Mouse (Mus musculus) liver, embryonic 14.5 days (tissue): ENCODE measurements around the gene Cd274. TPM values are rescaled to one million over a fixed set of nuclear protein-coding genes. Genes with fewer than 3 reads are reported as not detected.

ENCODE experiments used
- ATAC-seq: fragments of 200-750 bp; cut with Nextera tagmentation; 2 replicates; pipeline ENCODE4 v1.8.0; 2017; ENCODE audit warnings: moderate number of reproducible peaks, mild to moderate bottlenecking, moderate library complexity; ENCODE audit not compliant: insufficient read depth
- DNase-seq, 3 experiments: peaks; one replicate each; pipeline ENCODE4 v3.0.0-alpha.2; 2012 to 2013; ENCODE audit warnings: low read depth in 3 of 3, low spot score in 3 of 3
- H3K27ac ChIP-seq: fragments of 300-500 bp; sonication (generic); 2 replicates; pipeline ENCODE4 v1.5.1; 2014; ENCODE audit warnings: moderate library complexity, mild to moderate bottlenecking, control low read depth, inconsistent platforms
- H3K27me3 ChIP-seq: fragments of 300-500 bp; sonication (generic); 2 replicates; pipeline ENCODE4 v1.6.1; 2014; ENCODE audit warnings: mild to moderate bottlenecking, low read length, moderate library complexity; ENCODE audit not compliant: control insufficient read depth, insufficient read depth
- H3K36me3 ChIP-seq: fragments of 300-500 bp; sonication (generic); replicated peaks from 2 replicates; pipeline ENCODE4 v1.6.1; 2014; ENCODE audit warnings: low read depth; ENCODE audit not compliant: control insufficient read depth, insufficient read depth
- H3K4me1 ChIP-seq, 2 experiments: fragments of 200-500 bp in 1 of 2; fragments of 300-500 bp in 1 of 2; sonication (generic) in 1 of 2; replicated peaks; 2 replicates each; pipeline ENCODE4 v1.6.1; 2012 to 2014; ENCODE audit warnings: antibody characterized with exemption in 1 of 2, inconsistent platforms in 1 of 2, low read length in 1 of 2; ENCODE audit not compliant: control insufficient read depth in 2 of 2, insufficient read depth in 2 of 2
- H3K4me2 ChIP-seq: fragments of 300-500 bp; sonication (generic); 2 replicates; pipeline ENCODE4 v1.6.1; 2014; ENCODE audit warnings: low read depth, mild to moderate bottlenecking, control low read depth, moderate library complexity
- H3K4me3 ChIP-seq, 2 experiments: fragments of 200-500 bp in 1 of 2; fragments of 300-500 bp in 1 of 2; sonication (generic) in 1 of 2; 2 replicates each; pipeline ENCODE4 v1.5.1; 2012 to 2014; ENCODE audit warnings: low read depth in 2 of 2, low read length in 2 of 2, mild to moderate bottlenecking in 2 of 2, control low read depth in 1 of 2, inconsistent platforms in 1 of 2, moderate library complexity in 1 of 2; ENCODE audit not compliant: insufficient read depth in 1 of 2
- H3K9ac ChIP-seq: fragments of 300-500 bp; sonication (generic); replicated peaks from 2 replicates; pipeline ENCODE4 v1.6.1; 2014; ENCODE audit warnings: mild to moderate bottlenecking, control low read depth, moderate library complexity
- H3K9me3 ChIP-seq: fragments of 300-500 bp; sonication (generic); 2 replicates; pipeline ENCODE4 v1.6.1; 2016; ENCODE audit warnings: low read length, mixed read lengths; ENCODE audit not compliant: control insufficient read depth
- CTCF ChIP-seq: IDR thresholded peaks from 2 replicates; pipeline ENCODE4 v1.5.1; 2016; ENCODE audit warnings: antibody characterized with exemption, low read depth, control low read depth
- EP300 ChIP-seq: IDR thresholded peaks from 2 replicates; pipeline ENCODE4 v1.6.1; 2016; ENCODE audit warnings: antibody characterized with exemption, low read depth
- WGBS: fragments of 180-500 bp; shearing (Covaris S2); extraction: QIAGEN DNeasy Blood & Tissue Kit; methylation state at CpG from one replicate; pipeline ENCODE4 v1.1.7; 2014; ENCODE audit not compliant: insufficient replicate concordance; 5-methylcytosine and 5-hydroxymethylcytosine counted together
- polyA plus RNA-seq, 2 experiments: library from polyadenylated mRNA; depleted of rRNA in 1 of 2; stranded (reverse) in 1 of 2; unstranded in 1 of 2; fragments of >200 nt; fragmentation: Nextera tagmentation in 1 of 2; extraction: Ambion mirVana in 1 of 2; gene quantifications; 2 replicates each; pipeline versions ENCODE4 v1.2.1 to v1.2.3; 2012 to 2014

Cd274 gene
- polyA plus RNA-seq, 2 experiments = 0.10 to 0.75 TPM

GRCm38 (mm10) chr19:29436793-29437479 lies 69.7 kb downstream of the Cd274 start:
- no peaks in the 10 kb centered on the region for H3K36me3 ChIP-seq
- no peak for DNase-seq
- H3K27ac ChIP-seq = no peak overlapping the region
- H3K4me2 ChIP-seq = no peak overlapping the region
- TF ChIP-seq CTCF (no peak), EP300 (no peak)
- no peak for ATAC-seq
- no peak overlapping the region for H3K4me3 ChIP-seq
- H3K9me3 ChIP-seq = no peaks in the 10 kb centered on the region
- 70% methylated on average over 18 of the region's 18 CpGs for WGBS
- H3K4me1 ChIP-seq = no peaks in the 10 kb centered on the region
- H3K9ac ChIP-seq = no peak overlapping the region
- H3K27me3 ChIP-seq = no peaks in the 10 kb centered on the region

Other genes starting within 250 kb of the Cd274 start
- 8.6 and 13.9 TPM in 2 replicates for gene Jak2, start 115.6 kb upstream of the Cd274 start, polyA plus RNA-seq (2012; rRNA removed)
- 16.0 and 19.4 TPM in 2 replicates for gene Jak2, start 115.6 kb upstream of the Cd274 start, polyA plus RNA-seq (2014; fragmentation: Nextera tagmentation; extraction: Ambion mirVana)
- gene Insl6, start 42.1 kb upstream of the Cd274 start, polyA plus RNA-seq (2012; rRNA removed) = 0.36 and 0.45 TPM in 2 replicates
- gene Insl6, start 42.1 kb upstream of the Cd274 start, polyA plus RNA-seq (2014; fragmentation: Nextera tagmentation; extraction: Ambion mirVana) = 0.76 and 1.2 TPM in 2 replicates
- gene Rln1, start 32.8 kb upstream of the Cd274 start, polyA plus RNA-seq (2012; rRNA removed) = not detected in 2 replicates
- not detected in 2 replicates for gene Rln1, start 32.8 kb upstream of the Cd274 start, polyA plus RNA-seq (2014; fragmentation: Nextera tagmentation; extraction: Ambion mirVana)
- 14.0 and 21.9 TPM in 2 replicates for gene Plgrkt, start 65 bp upstream of the Cd274 start, polyA plus RNA-seq (2012; rRNA removed)
- 26.2 and 28.3 TPM in 2 replicates for gene Plgrkt, start 65 bp upstream of the Cd274 start, polyA plus RNA-seq (2014; fragmentation: Nextera tagmentation; extraction: Ambion mirVana)
- gene Pdcd1lg2, start 43.5 kb downstream of the Cd274 start, polyA plus RNA-seq (2012; rRNA removed) = 0.02 TPM in 1 of 2 replicates, not detected in the other
- gene Pdcd1lg2, start 43.5 kb downstream of the Cd274 start, polyA plus RNA-seq (2014; fragmentation: Nextera tagmentation; extraction: Ambion mirVana) = not detected in 2 replicates
- gene Ric1, start 154.8 kb downstream of the Cd274 start, polyA plus RNA-seq (2012; rRNA removed) = 2.4 and 3.1 TPM in 2 replicates
- gene Ric1, start 154.8 kb downstream of the Cd274 start, polyA plus RNA-seq (2014; fragmentation: Nextera tagmentation; extraction: Ambion mirVana) = 2.8 and 2.9 TPM in 2 replicates